Mouse (Mus musculus) testis, adult 2 months (tissue): ENCODE data around the gene Hira. TPM values are rescaled to one million over a fixed set of nuclear protein-coding genes. Genes with fewer than 3 reads are reported as not detected.

Source experiments
- H3K27ac ChIP-seq: fragments of 200-500 bp; 2 replicates; pipeline ENCODE4 v1.5.1; 2012; ENCODE audit warnings: low read depth, low read length; ENCODE audit not compliant: control insufficient read depth, insufficient read depth
- H3K27me3 ChIP-seq: fragments of 200-500 bp; 2 replicates; pipeline ENCODE4 v1.6.1; 2012; ENCODE audit warnings: mild to moderate bottlenecking, low read length, moderate library complexity; ENCODE audit not compliant: control insufficient read depth, insufficient read depth
- H3K36me3 ChIP-seq: fragments of 200-500 bp; 2 replicates; pipeline ENCODE4 v1.6.1; 2012; ENCODE audit warnings: mild to moderate bottlenecking, low read length; ENCODE audit not compliant: control insufficient read depth, insufficient read depth
- H3K4me1 ChIP-seq: fragments of 200-500 bp; 2 replicates; pipeline ENCODE4 v1.6.1; 2012; ENCODE audit warnings: low read length; ENCODE audit not compliant: control insufficient read depth, insufficient read depth
- H3K4me3 ChIP-seq: fragments of 200-500 bp; 2 replicates; pipeline ENCODE4 v1.5.1; 2012; ENCODE audit warnings: low read depth, mild to moderate bottlenecking, low read length, moderate library complexity, mixed read lengths; ENCODE audit not compliant: control insufficient read depth
- CTCF ChIP-seq: fragments of 200-500 bp; IDR thresholded peaks from 2 replicates; pipeline ENCODE4 v1.5.1; 2012; ENCODE audit warnings: low read depth, mild to moderate bottlenecking, inconsistent platforms, low read length, moderate library complexity; ENCODE audit not compliant: control insufficient read depth, insufficient read depth, insufficient replicate concordance
- POLR2A ChIP-seq: fragments of 200-500 bp; IDR thresholded peaks from 2 replicates; pipeline ENCODE4 v1.6.1; 2012; ENCODE audit warnings: low read depth, mild to moderate bottlenecking, inconsistent platforms, low read length, moderate library complexity; ENCODE audit not compliant: control insufficient read depth
- polyA plus RNA-seq: library from polyadenylated mRNA; depleted of rRNA; stranded (reverse); fragments of >200 nt; gene quantifications from 2 replicates; pipeline ENCODE4 v1.2.3, GENCODE M21; 2012

Gene Hira
- polyA plus RNA-seq, 1 experiment = 16.5 TPM

DNA sequence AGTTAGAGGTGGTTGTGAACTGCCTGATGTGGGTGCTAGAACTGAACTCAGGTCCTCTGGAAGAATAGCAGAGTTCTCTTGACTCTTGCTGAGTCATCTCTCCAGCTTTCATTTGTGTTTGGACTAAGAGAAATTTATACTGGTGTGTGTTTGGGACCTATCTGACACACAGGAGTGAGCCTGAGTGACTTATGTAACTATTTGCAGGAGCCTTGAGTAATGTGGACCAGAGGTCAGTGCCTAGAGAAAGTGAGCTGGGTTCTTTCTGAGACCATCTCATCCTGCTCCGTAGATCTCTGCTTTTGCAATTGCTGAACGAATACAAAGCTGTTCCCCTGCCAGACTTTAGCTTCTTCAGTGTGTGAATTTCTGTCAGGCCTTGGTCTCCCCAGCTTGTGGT is 44.9 kb downstream of the Hira start:
- H3K27me3 ChIP-seq = no peaks in the 10 kb centered on the region
- H3K4me3 ChIP-seq = no peak overlapping the region
- no peak overlapping the region for H3K27ac ChIP-seq
- no peaks in the 10 kb centered on the region for H3K4me1 ChIP-seq
- no peaks in the 10 kb centered on the region; the same call in none of the 2 replicates for H3K36me3 ChIP-seq
- TF ChIP-seq CTCF (no peak), POLR2A (no peak)

DNA sequence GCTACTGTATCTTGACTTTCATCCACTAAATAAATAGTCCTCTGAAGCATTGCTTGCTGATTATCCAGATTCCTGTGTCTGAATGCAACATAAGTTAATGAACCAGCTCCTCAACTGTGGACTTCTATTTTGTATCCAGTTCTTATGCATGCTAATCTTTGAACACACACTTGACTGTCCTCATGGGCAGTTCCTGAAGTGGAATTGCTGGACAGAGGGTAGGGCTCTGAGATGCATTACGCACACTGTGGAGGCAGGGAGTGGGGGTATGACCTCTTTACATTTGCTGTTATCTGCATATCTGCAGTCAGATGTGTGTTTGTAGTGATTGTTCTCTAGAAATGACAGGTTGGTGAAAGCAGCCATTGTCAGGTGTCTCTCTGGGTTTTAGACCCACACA is 51.1 kb downstream of the Hira start:
- H3K4me1 ChIP-seq = no peaks in the 10 kb centered on the region
- no peaks in the 10 kb centered on the region for H3K27me3 ChIP-seq
- no peak overlapping the region for H3K4me3 ChIP-seq
- peaks cover 4% of the 10 kb centered on the region for H3K36me3 ChIP-seq
- no peak for TF ChIP-seq POLR2A
- TF ChIP-seq CTCF = no peak
- H3K27ac ChIP-seq = no peak overlapping the region

DNA sequence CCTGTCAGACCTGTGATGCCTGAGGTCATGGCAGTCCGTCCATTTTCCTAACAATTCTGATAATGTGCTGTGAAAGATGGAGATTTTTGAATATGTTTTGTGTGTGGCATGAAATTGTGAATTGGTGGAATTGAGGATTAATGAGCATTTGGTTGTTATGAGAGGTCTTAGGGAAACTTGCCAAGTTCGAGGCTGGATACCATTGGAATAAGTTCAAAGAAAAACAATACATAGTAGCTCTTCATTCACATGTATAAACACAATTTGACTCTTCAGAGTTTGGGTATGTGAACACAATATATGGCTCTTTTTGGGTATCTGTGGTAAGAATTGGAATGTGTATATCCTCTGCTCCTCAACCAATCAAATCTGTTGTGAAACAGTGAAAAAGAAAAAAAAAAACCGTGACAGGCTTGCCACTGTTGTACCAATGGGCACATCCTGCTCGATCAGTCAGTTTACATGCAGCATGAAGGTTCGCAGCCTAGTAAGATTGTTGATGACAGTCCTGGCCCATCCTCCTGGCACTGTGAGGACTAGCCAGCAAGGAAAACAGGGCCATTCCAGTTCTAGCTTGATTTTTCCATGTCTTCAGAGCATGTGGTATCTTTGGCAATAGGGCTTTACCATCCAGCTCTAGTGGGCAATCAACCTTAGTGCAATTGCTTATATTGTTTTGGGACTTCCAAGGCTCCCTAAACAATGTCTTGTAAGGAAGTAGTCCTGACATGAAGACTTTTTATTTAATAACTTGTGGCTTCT is 61.7 kb downstream of the Hira start:
- no peaks in the 10 kb centered on the region for H3K27me3 ChIP-seq
- peaks cover 2% of the 10 kb centered on the region for H3K36me3 ChIP-seq
- no peak overlapping the region for H3K4me3 ChIP-seq
- H3K4me1 ChIP-seq = no peaks in the 10 kb centered on the region
- no peak overlapping the region for H3K27ac ChIP-seq
- no peak for TF ChIP-seq POLR2A
- TF ChIP-seq CTCF = no peak

DNA sequence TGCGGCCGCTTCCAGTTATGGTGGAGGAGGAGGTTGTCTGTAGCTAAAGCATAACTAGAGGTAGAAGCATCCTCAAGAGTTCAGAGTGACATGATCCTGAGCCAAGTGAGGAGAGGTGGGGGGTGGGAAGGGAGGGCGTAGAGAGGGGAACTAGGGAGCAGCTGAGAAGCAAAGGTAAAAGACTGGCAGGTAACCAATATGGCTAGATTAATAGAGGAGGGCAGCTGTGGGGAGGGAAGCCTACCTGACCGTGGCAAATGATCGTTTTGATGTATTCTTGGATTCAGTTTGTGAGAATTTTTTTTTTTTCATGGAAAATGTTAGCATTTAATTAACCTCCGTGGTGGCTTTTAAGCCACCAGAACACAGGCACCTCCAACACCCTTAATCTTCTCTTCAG is 67.1 kb downstream of the Hira start:
- Histone ChIP-seq H3K27me3 (no peaks in the 10 kb centered on the region), H3K27ac (no peak overlapping the region), H3K4me3 (no peak overlapping the region), H3K4me1 (no peaks in the 10 kb centered on the region), H3K36me3 (no peaks in the 10 kb centered on the region; the same call in 1 of the 2 replicates)
- no peak for TF ChIP-seq CTCF
- TF ChIP-seq POLR2A = no peak

DNA sequence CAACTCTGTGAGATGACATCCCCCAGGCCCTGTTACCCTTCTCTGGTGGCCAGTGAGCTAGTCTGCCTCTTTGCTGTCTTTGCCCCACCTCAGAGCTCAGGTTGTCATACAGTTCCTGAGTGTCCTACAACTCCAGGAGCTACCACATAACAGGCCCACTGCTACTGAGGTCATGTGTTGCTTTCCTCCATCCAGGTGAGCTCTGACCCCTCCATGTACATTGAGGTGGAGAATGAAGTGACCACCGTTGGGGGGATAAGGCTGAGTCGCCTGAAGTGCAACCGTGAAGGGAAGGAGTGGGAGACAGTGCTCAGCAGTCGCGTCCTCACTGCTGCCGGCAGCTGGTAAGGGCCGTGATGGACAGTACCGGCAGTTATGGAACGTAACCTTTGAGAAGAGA is 72.1 kb downstream of the Hira start:
- Histone ChIP-seq H3K4me1 (no peaks in the 10 kb centered on the region), H3K27ac (no peak overlapping the region), H3K27me3 (no peaks in the 10 kb centered on the region), H3K36me3 (peaks cover under 1% of the 10 kb centered on the region), H3K4me3 (no peak overlapping the region)
- TF ChIP-seq POLR2A (no peak), CTCF (no peak)

DNA sequence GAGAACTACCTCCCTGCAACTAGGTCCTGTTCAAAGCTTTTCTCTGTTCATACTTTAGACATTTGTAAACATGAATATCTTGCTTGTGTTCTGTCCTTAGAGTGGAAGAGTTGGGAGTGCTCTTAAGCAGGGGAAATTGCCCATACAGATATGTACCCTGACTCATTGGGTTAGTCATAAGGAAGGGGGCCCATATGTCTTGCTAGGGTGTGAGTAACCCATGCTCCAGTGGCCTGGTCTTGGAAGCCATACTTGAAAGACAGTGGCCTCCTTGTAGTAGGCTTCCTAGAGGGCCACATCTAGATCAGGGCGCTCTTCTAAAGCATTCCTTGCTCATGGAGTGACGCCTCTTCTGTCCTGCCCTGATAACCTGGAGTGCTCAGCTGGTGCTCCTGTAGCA is 73.5 kb downstream of the Hira start:
- Histone ChIP-seq H3K27ac (no peak overlapping the region), H3K36me3 (peaks cover 3% of the 10 kb centered on the region), H3K4me3 (no peak overlapping the region), H3K27me3 (no peaks in the 10 kb centered on the region), H3K4me1 (no peaks in the 10 kb centered on the region)
- no peak for TF ChIP-seq POLR2A
- TF ChIP-seq CTCF = no peak

DNA sequence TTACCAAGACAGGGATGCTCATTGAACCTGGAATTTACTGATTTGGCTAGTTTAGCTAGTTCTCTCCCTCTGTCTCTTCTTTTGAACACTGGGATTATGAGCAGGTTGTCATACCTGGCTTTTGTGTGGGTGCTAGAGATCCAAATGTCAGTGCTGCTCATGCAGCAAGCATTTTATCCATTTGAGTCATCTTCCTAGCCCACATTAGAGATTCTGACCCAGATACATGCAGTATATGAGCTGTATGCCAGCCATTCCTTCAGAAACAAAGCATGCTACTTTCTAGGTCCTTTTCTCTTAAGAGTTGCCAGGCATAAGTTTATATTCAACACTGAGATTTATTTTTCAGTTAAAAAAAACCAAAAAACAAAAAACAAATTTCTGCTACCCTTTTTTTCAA is 76.0 kb downstream of the Hira start:
- Histone ChIP-seq H3K4me3 (no peak overlapping the region), H3K27me3 (no peaks in the 10 kb centered on the region), H3K4me1 (no peaks in the 10 kb centered on the region), H3K27ac (no peak overlapping the region), H3K36me3 (peaks cover 3% of the 10 kb centered on the region)
- TF ChIP-seq CTCF (no peak), POLR2A (no peak)
